In genomic region chr6:52212556-52213118, GRCm38 (mm10) we compare ENCODE assay signal across 1 mouse cellular context.
TF ChIP-seq lines count a peak whose summit lies in the region.

No protein-coding gene starts in this region.

TF ChIP-seq in CH12.LX, 34 proteins besides CTCF, POLR2A, EP300 and RAD21:
- 0 out of 2 replicates have a peak, but pooled peaks have one; percentile 39 for TF ChIP-seq UBTF (IDR thresholded peaks at IDR 0.05; ENCODE audit: low read depth, low read length)
- TF ChIP-seq ELF1 (IDR thresholded peaks at IDR 0.05; ENCODE audit: low read depth, low read length) = no peak
- TF ChIP-seq MAZ (IDR thresholded peaks at IDR 0.05; ENCODE audit: low read depth, low read length) = no peak
- no peak for TF ChIP-seq CHD2 (IDR thresholded peaks at IDR 0.05; ENCODE audit: low read length)
- TF ChIP-seq ZMIZ1 (IDR thresholded peaks at IDR 0.05; ENCODE audit: low read depth, low read length) = peak; percentile 28; the same call in 1 of the 2 replicates
- TF ChIP-seq BHLHE40 (IDR thresholded peaks at IDR 0.05; ENCODE audit: low read depth, low read length) = 0 out of 2 replicates have a peak, but pooled peaks have one; percentile 13
- TF ChIP-seq USF2 (conservative IDR thresholded peaks at IDR 0.05; ENCODE audit: low read depth, low read length) = no peak
- no peak for TF ChIP-seq MXI1 (IDR thresholded peaks at IDR 0.05; ENCODE audit: low read depth, low read length)
- no peak for TF ChIP-seq E2F4 (IDR thresholded peaks at IDR 0.05; ENCODE audit: insufficient replicate concordance, low read depth, low read length)
- 0 out of 2 replicates have a peak, but pooled peaks have one; percentile 21 for TF ChIP-seq IRF4 (IDR thresholded peaks at IDR 0.05; ENCODE audit: low read depth, low read length)
- no peak for TF ChIP-seq HCFC1 (IDR thresholded peaks at IDR 0.05; ENCODE audit: low read depth, low read length)
- TF ChIP-seq PAX5 (IDR thresholded peaks at IDR 0.05; ENCODE audit: low read length) = no peak
- no peak for TF ChIP-seq NELFE (IDR thresholded peaks at IDR 0.05; ENCODE audit: low read depth, low read length)
- TF ChIP-seq SMC3 (IDR thresholded peaks at IDR 0.05; ENCODE audit: low read depth, low read length) = no peak
